Mouse (Mus musculus) limb, embryonic 15.5 days (tissue): ENCODE data around the gene E130309D02Rik. TPM values are rescaled to one million over a fixed set of nuclear protein-coding genes. Genes with fewer than 3 reads are reported as not detected.

Experiments
- ATAC-seq: fragments of 200-750 bp; cut with Nextera tagmentation; 2 replicates; pipeline ENCODE4 v1.8.0; 2017; ENCODE audit warnings: low read depth, moderate TSS enrichment; ENCODE audit not compliant: insufficient number of reproducible peaks, low FRiP score, low TSS enrichment
- H3K27ac ChIP-seq: fragments of 300-500 bp; sonication (generic); 2 replicates; pipeline ENCODE4 v1.5.1; 2015; ENCODE audit warnings: moderate library complexity, mild to moderate bottlenecking, inconsistent platforms
- H3K27me3 ChIP-seq: fragments of 300-500 bp; sonication (generic); 2 replicates; pipeline ENCODE4 v1.6.1; 2015; ENCODE audit warnings: inconsistent platforms
- H3K36me3 ChIP-seq: fragments of 300-500 bp; sonication (generic); 2 replicates; pipeline ENCODE4 v1.6.1; 2015; ENCODE audit warnings: inconsistent platforms
- H3K4me1 ChIP-seq: fragments of 300-500 bp; sonication (generic); 2 replicates; pipeline ENCODE4 v1.6.1; 2015; ENCODE audit warnings: inconsistent platforms
- H3K4me2 ChIP-seq: fragments of 300-500 bp; sonication (generic); 2 replicates; pipeline ENCODE4 v1.6.1; 2015; ENCODE audit warnings: mild to moderate bottlenecking, inconsistent platforms
- H3K4me3 ChIP-seq: fragments of 300-500 bp; sonication (generic); 2 replicates; pipeline ENCODE4 v1.5.1; 2015; ENCODE audit warnings: mild to moderate bottlenecking, inconsistent platforms
- H3K9ac ChIP-seq: fragments of 300-500 bp; sonication (generic); 2 replicates; pipeline ENCODE4 v1.6.1; 2015; ENCODE audit warnings: inconsistent platforms
- H3K9me3 ChIP-seq: fragments of 300-500 bp; sonication (generic); 2 replicates; pipeline ENCODE4 v1.6.1; 2016; ENCODE audit warnings: inconsistent platforms
- WGBS: fragments of 180-500 bp; shearing (Covaris S2); methylation state at CpG from one replicate; pipeline ENCODE4 v1.1.7; 2015; 5-methylcytosine and 5-hydroxymethylcytosine counted together
- polyA plus RNA-seq: library from polyadenylated mRNA; unstranded; fragments of >200 nt; fragmentation: Nextera tagmentation; extraction: Ambion mirVana; gene quantifications from 2 replicates; pipeline ENCODE4 v1.2.1, GENCODE M21; 2015

The E130309D02Rik gene
- polyA plus RNA-seq, 1 experiment from 2014 or later: 33.2 TPM

DNA sequence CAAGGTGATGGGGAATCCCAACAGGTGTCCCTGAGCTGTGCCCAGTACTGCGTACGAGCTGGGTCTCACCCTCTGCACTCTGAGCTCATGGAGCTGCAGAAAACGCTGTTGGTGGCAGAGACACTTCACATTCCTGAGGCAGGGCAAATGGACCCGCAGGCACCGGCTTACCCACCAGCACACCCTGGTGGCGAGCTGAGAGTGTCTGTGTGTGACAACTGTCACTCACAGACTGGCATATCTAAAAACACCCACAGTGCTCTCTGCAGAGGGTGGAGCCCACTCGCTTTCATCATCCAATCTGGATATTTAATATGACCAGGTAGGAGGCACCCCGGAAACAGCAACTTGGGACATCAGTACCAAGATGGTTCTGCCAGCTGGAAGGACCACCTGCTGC, 13.9 kb downstream of the E130309D02Rik start:
- peaks cover 77% of the 10 kb centered on the region for H3K36me3 ChIP-seq
- no peak overlapping the region for H3K27ac ChIP-seq
- H3K27me3 ChIP-seq: no peaks in the 10 kb centered on the region
- H3K4me1 ChIP-seq: no peaks in the 10 kb centered on the region
- no peak for ATAC-seq
- no peaks in the 10 kb centered on the region for H3K9me3 ChIP-seq
- no peak overlapping the region for H3K4me3 ChIP-seq
- H3K4me2 ChIP-seq: no peak overlapping the region
- 79% methylated on average over 8 of the region's 8 CpGs for WGBS
- no peak overlapping the region for H3K9ac ChIP-seq

DNA sequence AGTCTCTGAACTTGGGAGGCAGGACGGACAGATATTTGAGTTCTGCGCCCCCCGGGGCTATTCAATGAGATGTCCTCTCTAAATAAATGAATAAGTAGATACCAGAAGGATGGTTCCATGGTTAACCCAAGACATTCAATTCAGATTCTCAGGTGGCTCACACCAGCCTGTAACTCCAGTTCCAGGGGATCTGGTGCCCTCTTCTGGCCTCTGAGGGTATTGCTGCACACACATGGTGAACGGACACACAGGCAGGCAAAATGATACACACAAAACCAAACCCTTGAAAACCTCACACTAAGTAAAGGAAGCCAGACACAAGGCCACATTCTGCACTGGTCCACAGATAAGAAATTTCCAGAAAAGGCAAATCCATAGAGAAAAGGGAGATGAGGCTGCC, 15.5 kb downstream of the E130309D02Rik start:
- Histone ChIP-seq H3K27ac (no peak overlapping the region), H3K27me3 (peaks cover under 1% of the 10 kb centered on the region; the same call in 1 of the 2 replicates), H3K36me3 (peaks cover 61% of the 10 kb centered on the region), H3K4me2 (no peak overlapping the region), H3K4me1 (no peaks in the 10 kb centered on the region), H3K4me3 (no peak overlapping the region), H3K9me3 (no peaks in the 10 kb centered on the region), H3K9ac (no peak overlapping the region)
- no peak for ATAC-seq
- WGBS: 95% methylated on average over 4 of the region's 4 CpGs

- Histone ChIP-seq H3K4me2 (no peak overlapping the region), H3K27ac (no peak overlapping the region), H3K9me3 (no peaks in the 10 kb centered on the region), H3K4me1 (peaks cover 10% of the 10 kb centered on the region), H3K9ac (no peak overlapping the region), H3K4me3 (no peak overlapping the region), H3K27me3 (peaks cover 13% of the 10 kb centered on the region), H3K36me3 (peaks cover 52% of the 10 kb centered on the region)
- ATAC-seq: no peak
- 91% methylated on average over 7 of the region's 7 CpGs for WGBS
Measured at GRCm38 (mm10) chr5:143298391-143298790, 16.8 kb downstream of the E130309D02Rik start.

DNA sequence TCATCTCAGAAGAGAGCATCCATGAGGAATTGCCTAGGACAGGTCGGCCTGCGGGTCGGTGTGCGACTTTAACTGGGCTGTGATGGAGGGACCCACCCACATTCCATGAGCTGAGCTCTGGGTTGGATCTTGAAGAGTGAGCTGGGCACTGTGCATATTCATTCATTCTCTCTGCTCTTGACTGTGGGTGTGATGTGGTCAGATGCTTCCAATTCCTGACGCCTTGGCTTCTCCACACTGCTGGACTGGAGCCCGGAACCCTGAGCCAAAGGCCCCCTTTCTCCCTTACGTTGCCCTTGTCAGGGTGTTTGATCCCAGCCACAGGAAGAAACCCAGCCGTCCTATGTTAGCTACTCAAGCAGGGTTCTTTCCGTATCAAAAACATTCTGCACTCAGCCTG, 17.2 kb downstream of the E130309D02Rik start:
- Histone ChIP-seq H3K4me1 (peaks cover 14% of the 10 kb centered on the region), H3K27me3 (peaks cover 17% of the 10 kb centered on the region), H3K27ac (no peak overlapping the region), H3K9ac (no peak overlapping the region), H3K9me3 (no peaks in the 10 kb centered on the region), H3K4me3 (no peak overlapping the region), H3K4me2 (no peak overlapping the region), H3K36me3 (peaks cover 48% of the 10 kb centered on the region)
- WGBS: 85% methylated on average over 9 of the region's 9 CpGs
- ATAC-seq: no peak

DNA sequence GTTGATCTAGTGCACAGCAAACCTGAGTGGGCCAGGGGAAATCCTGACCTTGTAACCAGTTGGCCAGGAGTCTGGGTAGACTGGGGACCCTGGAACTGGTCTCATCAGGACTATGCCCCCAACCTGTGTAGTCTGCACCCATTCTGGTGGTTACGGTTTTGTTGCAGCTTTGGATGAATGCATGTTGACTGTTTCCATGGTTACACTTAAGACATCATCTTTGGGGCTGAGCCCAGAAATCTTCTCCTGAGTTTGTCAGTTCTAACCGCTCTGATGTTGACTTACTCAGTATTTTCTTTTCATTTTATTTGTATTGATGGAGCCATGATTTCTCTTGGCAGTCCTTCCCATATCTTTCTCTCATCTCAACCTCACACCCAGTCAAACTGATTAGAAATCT, 19.8 kb downstream of the E130309D02Rik start:
- no peak for ATAC-seq
- Histone ChIP-seq H3K27ac (no peak overlapping the region), H3K27me3 (peaks cover 44% of the 10 kb centered on the region), H3K4me1 (peaks cover 21% of the 10 kb centered on the region), H3K4me3 (no peak overlapping the region), H3K36me3 (peaks cover 22% of the 10 kb centered on the region), H3K9me3 (no peaks in the 10 kb centered on the region), H3K4me2 (no peak overlapping the region), H3K9ac (no peak overlapping the region)
- WGBS: 85% methylated on average over 2 of the region's 2 CpGs

GRCm38 (mm10) chr5:143294862-143295261, 20.3 kb downstream of the E130309D02Rik start:
- Histone ChIP-seq H3K27ac (no peak overlapping the region), H3K27me3 (peaks cover 48% of the 10 kb centered on the region), H3K9ac (no peak overlapping the region), H3K4me3 (no peak overlapping the region), H3K9me3 (no peaks in the 10 kb centered on the region), H3K4me1 (peaks cover 21% of the 10 kb centered on the region), H3K4me2 (no peak overlapping the region), H3K36me3 (peaks cover 17% of the 10 kb centered on the region)
- no peak for ATAC-seq
- WGBS: 89% methylated on average over 3 of the region's 3 CpGs

- WGBS: 5% methylated on average over 31 of the region's 38 CpGs
- Histone ChIP-seq H3K9ac (peak within 1 kb of the TSS; percentile 47), H3K27me3 (peaks cover 63% of the 10 kb centered on the region), H3K4me3 (peak within 1 kb of the TSS; percentile 55), H3K4me1 (peaks cover 26% of the 10 kb centered on the region), H3K36me3 (peaks cover 4% of the 10 kb centered on the region), H3K27ac (no peak within 1 kb of the TSS), H3K9me3 (no peaks in the 10 kb centered on the region), H3K4me2 (peak within 1 kb of the TSS; percentile 92)
- ATAC-seq: no peak
Measured at GRCm38 (mm10) chr5:143293404-143293803, 21.8 kb downstream of the E130309D02Rik start, which contains the start of gene Zfp853. Gene Zfp853 (minus strand): TSS chr5:143293623.

DNA sequence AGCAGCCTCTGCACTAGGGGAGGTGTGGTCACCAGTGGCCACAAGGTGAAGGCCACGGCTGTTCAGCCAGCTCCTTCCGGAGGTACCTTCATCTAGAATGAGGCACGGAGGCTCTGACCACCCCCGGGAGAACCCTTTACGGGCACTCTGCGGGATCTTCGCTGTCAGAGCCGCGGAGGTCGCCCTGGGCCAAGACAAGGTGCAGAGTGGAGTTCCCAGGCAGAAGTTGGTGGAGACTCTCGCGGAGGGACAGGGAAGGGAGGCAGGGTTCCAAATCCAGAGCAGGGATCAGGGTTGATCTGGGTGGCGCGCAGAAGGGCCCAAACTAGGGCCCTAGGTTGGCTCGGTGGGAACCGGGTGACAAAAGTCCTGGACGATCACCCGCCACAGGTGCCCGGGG, 22.3 kb downstream of the E130309D02Rik start:
- WGBS: 2% methylated on average over 19 of the region's 19 CpGs
- Histone ChIP-seq H3K9me3 (no peaks in the 10 kb centered on the region), H3K4me3 (peak overlapping the region; percentile 55), H3K27ac (no peak overlapping the region), H3K9ac (peak overlapping the region; percentile 47), H3K27me3 (peaks cover 68% of the 10 kb centered on the region), H3K4me2 (peak overlapping the region; percentile 92), H3K4me1 (peaks cover 32% of the 10 kb centered on the region), H3K36me3 (no peaks in the 10 kb centered on the region; the same call in none of the 2 replicates)
- ATAC-seq: no peak

DNA sequence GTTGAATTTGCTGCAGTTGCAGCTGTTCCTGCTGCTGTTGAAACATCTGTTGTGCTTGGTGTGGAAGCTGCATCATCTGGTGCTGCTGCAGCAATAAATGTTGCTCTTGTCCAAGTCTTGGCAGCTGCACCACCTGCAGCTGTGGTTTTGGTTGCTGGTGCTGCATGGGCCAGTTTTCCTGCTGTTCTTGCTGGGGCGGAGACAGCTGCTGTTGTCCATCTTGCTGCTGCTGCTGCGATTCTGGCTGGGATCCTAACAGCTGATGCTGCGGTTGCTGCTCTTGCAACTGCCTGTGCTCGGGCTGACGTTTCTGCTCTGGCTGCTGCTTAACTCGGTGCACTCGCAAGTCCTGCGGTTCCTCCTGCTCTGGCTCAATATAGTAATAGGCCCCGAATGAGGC, 25.9 kb downstream of the E130309D02Rik start:
- Histone ChIP-seq H3K4me1 (peaks cover 35% of the 10 kb centered on the region), H3K27ac (no peak overlapping the region), H3K27me3 (peaks cover 89% of the 10 kb centered on the region), H3K4me3 (no peak overlapping the region), H3K9ac (no peak overlapping the region), H3K36me3 (no peaks in the 10 kb centered on the region; the same call in none of the 2 replicates), H3K9me3 (no peaks in the 10 kb centered on the region), H3K4me2 (no peak overlapping the region)
- WGBS: 72% methylated on average over 9 of the region's 9 CpGs
- no peak for ATAC-seq

DNA sequence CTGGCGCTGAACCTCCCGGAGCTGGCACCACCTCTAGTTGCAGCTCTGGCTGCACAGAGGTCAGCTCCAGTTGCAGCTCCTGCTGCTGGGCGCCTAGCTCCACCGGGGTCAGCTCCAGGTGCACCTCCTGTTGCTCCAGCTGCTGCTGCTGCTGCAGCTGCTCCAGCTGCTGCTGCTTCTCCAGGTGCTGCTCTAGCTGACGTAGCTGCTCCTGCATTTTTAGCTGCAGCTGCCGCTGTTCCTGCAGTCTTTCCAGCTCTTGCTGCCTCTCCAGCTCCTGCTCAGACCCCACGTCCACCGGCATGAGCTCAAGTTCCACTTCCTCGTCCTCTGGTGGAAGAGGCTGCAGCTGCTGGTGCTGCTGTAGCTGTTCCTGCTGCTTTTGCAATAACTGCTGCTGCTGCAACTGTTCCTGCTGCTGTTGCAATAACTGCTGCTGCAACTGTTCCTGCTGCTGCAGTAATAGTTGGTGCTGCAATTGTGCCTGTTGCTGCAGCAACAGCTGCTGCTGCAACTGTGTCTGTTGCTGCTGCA, 26.7 kb downstream of the E130309D02Rik start:
- Histone ChIP-seq H3K4me2 (peak overlapping the region; percentile 45; the same call in 1 of the 2 replicates), H3K36me3 (no peaks in the 10 kb centered on the region; the same call in none of the 2 replicates), H3K4me1 (peaks cover 26% of the 10 kb centered on the region), H3K27me3 (peaks cover 80% of the 10 kb centered on the region), H3K9me3 (no peaks in the 10 kb centered on the region), H3K9ac (no peak overlapping the region), H3K27ac (no peak overlapping the region), H3K4me3 (peak overlapping the region; percentile 21)
- no peak for ATAC-seq
- 13% methylated on average over 9 of the region's 9 CpGs for WGBS

DNA sequence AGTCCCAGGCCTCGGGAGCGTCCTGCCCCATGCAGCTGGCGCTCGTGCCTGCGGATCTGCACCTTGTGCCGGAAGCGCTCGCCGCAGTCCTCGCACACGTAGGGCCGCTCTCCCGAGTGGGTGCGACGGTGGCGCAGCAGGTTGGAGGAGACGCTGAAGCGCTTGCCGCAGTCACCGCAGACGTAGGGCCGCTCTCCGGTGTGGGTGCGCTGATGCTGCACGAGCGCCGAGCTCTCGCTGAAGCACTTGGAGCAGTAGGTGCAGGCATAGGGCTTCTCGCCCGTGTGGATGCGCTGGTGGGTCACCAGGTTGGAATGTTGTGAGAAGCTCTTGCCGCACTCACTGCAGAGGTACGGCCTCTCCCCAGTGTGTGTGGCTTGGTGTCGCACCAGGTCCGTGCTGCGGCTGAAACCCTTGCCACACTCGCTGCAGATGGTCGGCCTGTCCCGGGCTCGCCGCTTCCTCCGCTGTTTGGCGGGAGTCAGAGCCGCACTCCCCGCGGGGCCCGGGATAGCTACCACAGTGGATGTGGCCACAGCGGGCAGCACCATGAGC, 27.3 kb downstream of the E130309D02Rik start:
- Histone ChIP-seq H3K4me3 (peak overlapping the region; percentile 21), H3K4me1 (peaks cover 20% of the 10 kb centered on the region), H3K9me3 (no peaks in the 10 kb centered on the region), H3K36me3 (no peaks in the 10 kb centered on the region; the same call in none of the 2 replicates), H3K9ac (no peak overlapping the region), H3K27ac (no peak overlapping the region), H3K27me3 (peaks cover 75% of the 10 kb centered on the region), H3K4me2 (peak overlapping the region; percentile 45)
- no peak for ATAC-seq
- WGBS: 9% methylated on average over 48 of the region's 48 CpGs

DNA sequence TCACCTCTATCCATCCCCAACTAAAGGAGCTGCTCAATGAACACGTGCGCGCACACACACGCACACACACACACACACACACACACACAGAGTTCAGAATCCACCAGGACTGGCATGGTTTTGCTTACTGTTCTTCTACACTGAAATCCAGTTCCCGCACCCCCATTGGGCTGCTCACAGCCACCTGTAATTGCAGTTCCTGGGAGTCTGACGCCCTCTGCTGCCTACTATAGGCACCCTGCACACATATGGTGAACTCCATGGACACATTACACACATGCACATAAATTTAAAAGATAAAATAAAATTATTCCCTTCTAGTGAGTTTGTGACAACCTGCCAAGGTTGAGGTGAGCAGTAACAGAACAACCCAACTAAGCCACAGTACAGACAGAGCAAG, 30.4 kb downstream of the E130309D02Rik start:
- ATAC-seq: no peak
- peaks cover 53% of the 10 kb centered on the region for H3K27me3 ChIP-seq
- H3K27ac ChIP-seq: no peak overlapping the region
- H3K4me2 ChIP-seq: no peak overlapping the region
- H3K4me1 ChIP-seq: peaks cover 15% of the 10 kb centered on the region
- H3K9ac ChIP-seq: no peak overlapping the region
- no peaks in the 10 kb centered on the region for H3K9me3 ChIP-seq
- no peaks in the 10 kb centered on the region; the same call in none of the 2 replicates for H3K36me3 ChIP-seq
- no peak overlapping the region for H3K4me3 ChIP-seq
- 43% methylated on average over 6 of the region's 6 CpGs for WGBS
